Mouse (Mus musculus) heart, adult 8-10 months (tissue): ENCODE measurements around the gene Sirt7. TPM values are rescaled to one million over a fixed set of nuclear protein-coding genes. Genes with fewer than 3 reads are reported as not detected.
A peak's percentile ranks its signal among the peaks of the same experiment; 100 is the strongest.

Source experiments
- DNase-seq: peaks from one replicate; pipeline ENCODE4 v3.0.0; 2022; ENCODE audit warnings: low spot score
- total RNA-seq, 4 experiments: library from RNA; stranded (reverse); gene quantifications; 2 replicates each; pipeline ENCODE4 v1.2.4; 2022

Sirt7 gene
- total RNA-seq, 4 experiments from 2014 or later, result 6.5 to 10.6 (median 7.6) TPM

GRCm38 (mm10) chr11:120641255-120641654 is 16.2 kb upstream of the Sirt7 start:
- no peak for DNase-seq

DNA sequence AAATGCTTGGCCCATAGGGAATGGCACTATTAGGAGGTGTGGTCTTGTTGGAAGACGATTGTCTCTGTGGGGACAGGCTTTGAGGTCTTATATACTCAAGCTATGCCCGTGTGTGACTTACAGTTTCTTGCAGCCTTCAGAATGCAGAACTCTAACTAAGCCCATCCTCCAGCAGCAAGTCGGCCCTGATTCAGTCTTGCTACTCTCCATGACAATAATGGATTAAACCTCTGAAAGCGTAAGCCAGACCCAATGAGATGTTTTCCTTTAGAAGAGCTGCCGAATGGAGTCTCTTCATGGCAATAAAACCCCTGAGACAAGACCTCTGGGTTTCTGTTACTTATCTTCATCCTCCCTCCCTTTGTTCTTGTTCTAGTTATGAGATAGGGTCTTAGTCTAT is 9.8 kb upstream of the Sirt7 start:
- DNase-seq, result no peak

DNA sequence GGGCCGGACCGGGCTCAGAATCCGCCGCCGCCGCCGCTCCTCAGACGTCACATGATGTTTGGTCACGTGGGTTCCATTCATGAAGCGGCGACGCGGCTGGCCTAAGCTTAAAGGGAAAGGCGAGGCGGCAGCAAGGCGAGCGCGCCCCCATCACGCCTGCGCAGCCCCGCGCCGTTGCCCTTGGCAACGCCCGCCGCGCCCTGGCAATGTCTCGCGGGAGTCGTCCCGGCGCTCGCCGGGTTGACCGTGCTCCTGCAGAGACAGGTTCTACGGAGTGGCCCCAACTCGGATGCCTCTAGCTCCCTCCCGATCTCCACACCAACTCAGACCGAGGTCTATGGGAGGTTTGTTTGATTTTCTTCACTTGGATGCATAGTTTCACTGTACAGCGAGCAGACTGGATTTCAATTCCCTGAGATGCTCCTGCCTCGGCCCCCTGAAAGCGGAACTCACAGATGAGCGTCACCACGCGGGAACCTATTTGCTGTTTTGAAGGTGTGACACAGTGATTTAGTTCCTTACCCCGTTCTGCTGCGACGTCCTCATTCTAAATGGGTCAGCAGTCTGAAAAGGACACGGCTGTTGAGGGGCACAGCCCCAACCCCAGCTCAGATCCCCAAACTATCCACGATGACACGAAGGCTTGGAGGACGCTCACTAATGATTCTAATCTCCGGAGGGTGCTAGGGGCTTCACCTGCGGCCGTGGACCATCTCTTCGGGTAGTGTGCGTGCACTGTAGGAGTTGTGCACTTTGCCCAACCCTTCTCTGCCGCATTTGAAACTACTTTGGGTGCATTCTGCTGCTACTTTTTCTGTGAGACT is 8.7 kb upstream of the Sirt7 start, which contains the start of gene Mafg:
Mafg (minus strand) TSS at position 81 of the 824 bp plus-strand sequence.
- peak; percentile 88 for DNase-seq

DNA sequence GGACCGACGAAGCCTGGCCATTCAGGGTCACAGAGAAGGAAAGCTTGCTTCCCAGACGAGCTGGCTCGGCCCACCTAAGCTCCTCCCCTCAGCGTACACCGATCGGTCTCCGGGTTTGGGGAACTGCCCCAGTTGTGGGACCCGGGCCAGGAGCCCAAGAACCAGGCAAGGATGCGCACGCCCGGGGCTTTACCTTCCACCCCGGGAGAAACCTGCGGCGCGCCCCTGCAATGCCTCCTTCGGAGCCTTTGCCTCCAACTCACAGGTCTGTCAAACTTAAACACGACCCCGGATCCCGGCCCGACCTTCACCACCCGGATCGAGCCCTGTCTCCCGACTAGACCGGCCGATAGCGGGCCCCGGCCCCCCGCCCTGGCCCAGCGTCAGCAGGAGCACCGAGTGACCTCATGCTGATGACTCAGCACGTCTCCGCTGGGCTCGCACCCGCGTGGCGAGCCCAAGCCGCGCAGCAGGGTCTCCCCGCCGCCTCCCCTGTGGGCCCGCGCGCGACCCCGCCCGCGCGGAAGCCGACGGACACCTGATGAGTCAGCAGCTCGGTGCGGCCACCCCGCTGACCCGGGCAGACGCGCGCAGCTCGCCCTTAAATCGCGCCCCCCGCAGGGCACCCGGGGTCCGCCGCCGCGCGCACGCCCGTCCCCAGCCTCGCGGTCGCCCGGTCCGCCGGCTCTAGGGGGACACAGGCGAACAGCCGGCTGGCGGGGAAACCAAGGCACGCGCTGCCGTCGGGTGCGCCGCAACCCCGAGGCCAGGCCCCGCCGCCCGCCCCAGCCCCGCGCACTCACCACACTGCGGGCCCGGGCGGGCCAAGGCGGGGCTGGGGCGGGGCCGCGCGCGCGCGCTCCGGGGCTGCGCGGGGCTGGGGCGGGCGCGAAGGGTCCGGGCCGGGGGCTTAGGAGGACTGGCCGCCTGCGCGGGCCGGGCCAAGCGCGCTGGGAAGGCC is 7.8 kb upstream of the Sirt7 start:
- DNase-seq, result peak; percentile 73

GRCm38 (mm10) chr11:120631726-120632448 is 6.8 kb upstream of the Sirt7 start:
- no peak for DNase-seq

- DNase-seq, result no peak
Observed at GRCm38 (mm10) chr11:120630881-120631725, 6.1 kb upstream of the Sirt7 start.

DNA sequence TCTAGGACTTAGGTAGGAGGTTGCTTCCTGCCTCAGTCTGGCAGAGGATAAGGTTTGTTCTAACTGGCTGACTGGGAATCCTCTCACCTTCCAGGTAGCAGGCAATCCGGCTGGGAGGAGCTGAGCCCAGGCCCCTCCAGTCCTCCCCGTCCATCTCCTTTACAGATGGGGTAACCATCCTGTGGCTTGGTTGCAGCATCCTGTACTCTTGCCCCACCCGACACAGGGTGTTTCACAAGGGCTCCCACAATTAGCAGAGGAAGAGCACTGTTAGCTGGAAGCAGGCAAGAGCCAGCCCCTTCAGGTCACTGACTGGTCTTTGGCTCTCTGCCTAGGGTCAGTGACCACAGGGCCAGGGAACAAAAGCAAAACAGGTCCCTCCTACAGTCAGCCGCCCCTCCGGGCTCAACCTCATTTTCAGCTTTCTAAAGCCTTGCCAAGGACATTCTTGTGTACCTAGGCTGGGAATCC is 5.4 kb upstream of the Sirt7 start:
- no peak for DNase-seq

- DNase-seq, result peak; percentile 57
Observed at GRCm38 (mm10) chr11:120629911-120630310, 4.9 kb upstream of the Sirt7 start.

DNA sequence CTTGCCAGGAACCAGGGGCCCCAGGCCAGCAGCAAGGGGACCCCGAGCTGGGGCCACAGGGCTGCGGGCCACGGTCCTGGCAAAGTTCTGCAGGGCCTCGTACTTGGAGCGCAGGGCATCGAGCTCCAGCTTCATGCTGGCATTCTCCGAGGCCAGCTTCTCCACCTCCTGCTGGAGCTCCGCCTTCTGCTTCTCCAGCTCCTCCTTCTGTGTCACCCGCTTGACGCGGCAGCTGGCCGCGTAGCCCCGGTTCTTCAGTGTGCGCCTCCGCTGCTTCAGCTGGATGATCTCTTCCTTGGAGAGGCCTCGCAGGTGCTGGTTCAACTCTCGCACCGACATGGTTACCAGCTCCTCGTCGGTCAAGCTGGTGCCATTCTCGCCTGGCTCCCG is 4.3 kb upstream of the Sirt7 start:
- no peak for DNase-seq

DNA sequence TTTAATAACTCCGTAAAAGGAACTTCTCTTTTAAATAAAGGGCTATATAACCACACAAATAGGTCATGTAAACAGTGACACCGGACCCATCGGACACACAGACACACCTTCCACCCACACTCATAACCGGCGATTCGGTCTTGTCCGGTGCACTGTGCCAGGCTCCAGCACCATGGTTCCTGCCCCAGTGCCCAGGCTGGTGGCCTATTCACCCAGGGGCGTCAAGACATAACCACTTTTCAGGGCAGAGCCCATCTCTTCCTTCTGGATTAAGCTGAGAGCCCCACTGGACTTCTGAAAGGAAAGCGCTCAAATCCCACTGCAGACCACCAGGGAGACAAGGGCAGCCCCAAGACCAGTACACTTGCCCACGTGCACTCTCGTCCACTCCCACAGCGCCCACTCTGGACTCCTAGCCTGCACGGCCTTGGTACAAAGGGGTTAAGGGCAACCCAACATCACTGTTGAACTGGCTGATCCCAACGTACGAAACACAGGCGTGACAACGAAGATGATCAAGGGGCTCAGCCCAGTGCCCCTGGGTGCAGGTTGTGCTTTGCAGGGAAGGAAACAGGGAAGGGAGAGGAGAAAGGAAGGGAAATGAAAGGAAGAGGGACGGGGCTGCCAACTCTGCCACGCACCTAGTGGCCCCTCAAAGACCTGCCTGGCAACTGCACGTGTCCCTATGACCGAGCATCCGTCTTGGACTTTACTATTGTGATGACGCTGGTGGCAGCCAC is 3.7 kb upstream of the Sirt7 start:
- DNase-seq, result no peak

DNA sequence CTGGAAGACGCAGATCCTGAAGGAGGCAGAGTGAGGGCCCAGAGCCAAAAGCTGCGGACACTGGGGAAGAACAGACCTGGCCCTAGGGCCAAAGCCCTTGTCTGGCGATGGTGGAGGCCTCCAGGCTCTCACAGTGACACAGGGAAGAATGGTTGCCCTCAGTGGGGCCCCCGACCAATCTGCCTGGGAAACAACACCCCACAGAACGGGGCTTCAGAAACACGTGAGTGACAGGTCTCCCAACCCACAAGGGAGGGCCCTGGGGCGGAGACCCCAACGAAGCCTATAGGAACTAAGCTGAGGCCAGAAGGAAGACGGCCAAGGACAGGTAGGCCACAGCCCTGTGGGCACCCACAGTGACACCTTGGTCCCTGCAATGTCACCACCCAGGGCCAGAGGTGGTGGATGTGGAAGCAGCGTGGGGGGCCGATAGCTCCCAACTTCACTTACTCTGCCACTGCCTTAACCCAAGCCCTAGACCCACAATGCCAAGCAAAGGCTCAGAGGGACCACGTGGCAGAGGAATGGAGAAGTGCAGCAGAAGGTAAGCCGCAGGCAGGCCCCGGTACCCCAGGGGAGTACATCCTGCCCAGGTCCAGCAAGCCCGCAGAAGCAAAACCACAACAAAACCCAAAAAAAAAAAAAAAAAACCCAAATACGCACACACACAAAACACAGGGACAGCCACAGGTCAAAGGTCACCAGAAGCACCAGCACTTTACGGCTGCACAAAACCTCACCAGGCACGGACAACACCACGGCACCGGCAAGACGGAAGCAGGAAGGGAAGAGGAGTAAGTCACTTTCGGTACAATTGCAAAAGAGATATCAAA is 2.6 kb upstream of the Sirt7 start:
- no peak for DNase-seq

- no peak for DNase-seq
Observed at GRCm38 (mm10) chr11:120626785-120627467, 1.9 kb upstream of the Sirt7 start.

DNA sequence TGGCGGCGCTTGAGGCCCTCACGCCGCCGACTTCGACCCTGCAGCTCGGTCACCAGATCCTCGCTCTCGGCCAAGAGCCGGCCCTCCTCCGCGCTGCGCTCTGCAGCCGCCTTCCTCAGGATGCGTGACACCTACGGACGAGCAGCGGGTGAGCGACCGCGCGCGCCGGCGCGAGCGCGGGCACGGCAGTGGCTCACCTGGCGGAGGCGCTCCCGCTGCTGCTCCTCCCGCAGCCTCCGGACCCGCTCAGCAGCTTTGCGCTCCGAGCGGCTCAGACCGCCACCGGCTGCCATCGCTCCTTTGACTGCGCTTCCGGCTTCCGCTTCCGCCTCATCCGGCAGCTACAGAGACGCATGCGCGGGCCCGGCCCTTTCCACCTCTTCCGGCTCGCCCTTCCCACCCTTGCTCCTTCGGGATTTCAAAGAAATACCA is 344 bp downstream of the Sirt7 start:
- peak; percentile 86 for DNase-seq

DNA sequence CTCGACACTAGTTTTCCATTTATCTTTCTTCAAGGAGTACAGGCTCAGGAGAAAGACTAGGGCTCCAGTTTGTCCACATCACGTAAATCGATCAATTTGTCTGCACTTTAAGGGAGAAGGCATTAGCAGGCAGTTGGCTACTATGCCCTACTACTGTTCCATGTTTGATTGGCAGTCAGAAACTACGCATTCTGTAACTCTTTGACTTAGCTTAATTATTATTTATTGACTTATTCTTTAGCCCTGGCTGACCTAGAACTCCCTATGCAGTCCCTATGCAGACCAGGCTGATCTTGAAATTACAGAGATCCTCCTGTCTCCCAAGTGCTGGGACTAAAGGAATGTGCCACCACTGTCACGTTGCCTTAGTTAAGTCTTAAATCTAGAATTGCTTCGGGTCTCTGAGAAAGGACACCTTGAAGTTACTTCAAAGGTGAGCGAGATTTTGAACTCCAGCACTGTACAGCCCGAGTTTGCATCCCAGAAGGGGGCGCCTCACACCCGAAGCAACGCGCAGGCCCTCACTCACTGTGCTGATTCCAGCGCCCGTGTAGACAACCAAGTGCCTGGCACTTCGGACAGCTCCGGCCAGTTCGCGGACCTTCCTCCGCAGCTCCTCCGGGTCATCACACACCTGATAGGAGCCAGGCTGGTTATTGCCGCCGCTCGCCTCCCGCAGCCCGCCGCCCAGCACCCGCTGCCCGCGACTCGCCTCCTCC is 920 bp downstream of the Sirt7 start:
- no peak for DNase-seq

DNA sequence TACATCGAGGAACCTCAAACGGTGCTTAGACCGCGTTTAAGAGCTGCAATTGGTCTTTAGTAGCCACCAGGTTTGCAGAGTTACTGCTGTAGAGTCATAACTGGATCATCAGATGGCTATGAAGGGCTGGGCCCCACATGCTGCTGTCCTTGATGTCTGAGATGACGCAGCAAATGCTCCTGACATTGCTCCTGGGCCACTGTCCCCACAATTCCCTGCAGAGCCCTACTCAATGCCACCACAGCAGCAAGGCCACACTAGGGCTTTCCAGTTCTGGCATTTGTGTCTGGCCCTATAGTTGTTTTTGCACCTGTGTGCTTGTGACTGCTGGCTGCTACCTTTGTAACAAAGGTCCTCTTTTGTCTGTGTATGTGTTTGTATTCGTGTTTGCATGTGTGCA is 2.2 kb downstream of the Sirt7 start:
- no peak for DNase-seq

DNA sequence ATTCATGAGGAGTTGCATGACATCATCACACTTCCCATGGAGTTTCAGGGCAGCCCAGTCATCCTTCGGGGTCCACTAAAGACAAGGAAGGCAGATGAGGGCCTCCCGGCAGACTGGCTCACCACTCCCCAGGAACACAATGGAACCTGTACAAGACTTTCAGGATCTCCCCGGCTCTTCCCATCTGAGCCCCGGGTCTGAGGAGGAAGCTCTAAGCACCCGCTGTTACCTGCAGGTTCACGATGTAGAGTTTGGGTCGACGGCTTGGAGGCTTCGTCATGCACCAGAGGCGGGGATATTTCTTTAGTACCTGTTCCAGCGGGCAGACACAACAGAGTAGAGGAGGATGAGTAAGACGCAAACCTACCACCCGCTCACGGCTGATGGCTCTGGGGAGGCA is 4.8 kb downstream of the Sirt7 start:
- no peak for DNase-seq

GRCm38 (mm10) chr11:120618619-120619535 is 6.2 kb downstream of the Sirt7 start:
- no peak for DNase-seq
